Mouse (Mus musculus) limb, embryonic 13.5 days (tissue): ENCODE measurements around the gene Hbq1a. TPM values are rescaled to one million over a fixed set of nuclear protein-coding genes. Genes with fewer than 3 reads are reported as not detected.

Experiments used
- ATAC-seq: fragments of 200-750 bp; cut with Nextera tagmentation; 2 replicates; pipeline ENCODE4 v1.8.0; 2017; ENCODE audit warnings: low read depth, moderate number of reproducible peaks, moderate TSS enrichment; ENCODE audit not compliant: low FRiP score
- H3K27ac ChIP-seq: fragments of 300-500 bp; sonication (generic); 2 replicates; pipeline ENCODE4 v1.5.1; 2015; ENCODE audit warnings: inconsistent platforms, mild to moderate bottlenecking, moderate library complexity
- H3K27me3 ChIP-seq: fragments of 300-500 bp; sonication (generic); 2 replicates; pipeline ENCODE4 v1.6.1; 2015; ENCODE audit warnings: mild to moderate bottlenecking, inconsistent platforms
- H3K36me3 ChIP-seq: fragments of 300-500 bp; sonication (generic); 2 replicates; pipeline ENCODE4 v1.6.1; 2015; ENCODE audit warnings: inconsistent platforms, mild to moderate bottlenecking, moderate library complexity
- H3K4me1 ChIP-seq: fragments of 300-500 bp; sonication (generic); 2 replicates; pipeline ENCODE4 v1.6.1; 2015; ENCODE audit warnings: inconsistent platforms
- H3K4me2 ChIP-seq: fragments of 300-500 bp; sonication (generic); replicated peaks from 2 replicates; pipeline ENCODE4 v1.6.1; 2015; ENCODE audit warnings: inconsistent platforms, mild to moderate bottlenecking, moderate library complexity
- H3K4me3 ChIP-seq: fragments of 300-500 bp; sonication (generic); 2 replicates; pipeline ENCODE4 v1.5.1; 2015; ENCODE audit warnings: moderate library complexity, mild to moderate bottlenecking, inconsistent platforms
- H3K9ac ChIP-seq: fragments of 300-500 bp; sonication (generic); 2 replicates; pipeline ENCODE4 v1.6.1; 2015; ENCODE audit warnings: mild to moderate bottlenecking, inconsistent platforms
- H3K9me3 ChIP-seq: fragments of 300-500 bp; sonication (generic); 2 replicates; pipeline ENCODE4 v1.6.1; 2016; ENCODE audit warnings: inconsistent platforms
- WGBS: fragments of 180-500 bp; shearing (Covaris S2); methylation state at CpG from one replicate; pipeline ENCODE4 v1.1.7; 2015; 5-methylcytosine and 5-hydroxymethylcytosine counted together
- polyA plus RNA-seq: library from polyadenylated mRNA; unstranded; fragments of >200 nt; fragmentation: Nextera tagmentation; extraction: Ambion mirVana; gene quantifications from 2 replicates; pipeline ENCODE4 v1.2.1, GENCODE M21; 2015

The Hbq1a gene
- polyA plus RNA-seq, 1 experiment from 2014 or later: 0.39 TPM

GRCm38 (mm10) chr11:32303455-32303854, 3.6 kb downstream of the Hbq1a start:
- no peak overlapping the region for H3K4me3 ChIP-seq
- H3K4me1 ChIP-seq: no peaks in the 10 kb centered on the region
- ATAC-seq: no peak
- WGBS: 84% methylated on average over 1 of the region's 1 CpGs
- H3K9me3 ChIP-seq: no peaks in the 10 kb centered on the region
- H3K27me3 ChIP-seq: peaks cover 14% of the 10 kb centered on the region
- H3K4me2 ChIP-seq: no peak overlapping the region
- H3K27ac ChIP-seq: no peak overlapping the region
- no peak overlapping the region for H3K9ac ChIP-seq
- no peaks in the 10 kb centered on the region for H3K36me3 ChIP-seq

GRCm38 (mm10) chr11:32307006-32307405, 7.1 kb downstream of the Hbq1a start:
- Histone ChIP-seq H3K27me3 (0 out of 2 replicates have a peak, but pooled peaks cover 2% of the 10 kb centered on the region), H3K27ac (no peak overlapping the region), H3K9ac (no peak overlapping the region), H3K4me2 (no peak overlapping the region), H3K9me3 (no peaks in the 10 kb centered on the region), H3K4me1 (no peaks in the 10 kb centered on the region), H3K4me3 (no peak overlapping the region), H3K36me3 (no peaks in the 10 kb centered on the region)
- 89% methylated on average over 1 of the region's 1 CpGs for WGBS
- no peak for ATAC-seq

- H3K36me3 ChIP-seq: no peaks in the 10 kb centered on the region
- H3K4me1 ChIP-seq: no peaks in the 10 kb centered on the region
- ATAC-seq: no peak
- no peak overlapping the region for H3K4me3 ChIP-seq
- H3K4me2 ChIP-seq: no peak overlapping the region
- H3K9me3 ChIP-seq: no peaks in the 10 kb centered on the region
- no peak overlapping the region for H3K9ac ChIP-seq
- H3K27me3 ChIP-seq: 0 out of 2 replicates have a peak, but pooled peaks cover 2% of the 10 kb centered on the region
- H3K27ac ChIP-seq: no peak overlapping the region
- 58% methylated on average over 4 of the region's 4 CpGs for WGBS
These were observed 9.6 kb downstream of the Hbq1a start for GRCm38 (mm10) chr11:32309446-32309845.

GRCm38 (mm10) chr11:32309928-32310327, 10.1 kb downstream of the Hbq1a start:
- no peak overlapping the region for H3K9ac ChIP-seq
- H3K9me3 ChIP-seq: no peaks in the 10 kb centered on the region
- no peaks in the 10 kb centered on the region for H3K4me1 ChIP-seq
- 66% methylated on average over 3 of the region's 3 CpGs for WGBS
- 0 out of 2 replicates have a peak, but pooled peaks cover 2% of the 10 kb centered on the region for H3K27me3 ChIP-seq
- no peak overlapping the region for H3K4me3 ChIP-seq
- ATAC-seq: no peak
- H3K36me3 ChIP-seq: no peaks in the 10 kb centered on the region
- no peak overlapping the region for H3K27ac ChIP-seq
- no peak overlapping the region for H3K4me2 ChIP-seq

GRCm38 (mm10) chr11:32316009-32316408, 16.1 kb downstream of the Hbq1a start:
- Histone ChIP-seq H3K9ac (no peak overlapping the region), H3K27ac (no peak overlapping the region), H3K4me2 (no peak overlapping the region), H3K4me1 (no peaks in the 10 kb centered on the region), H3K4me3 (no peak overlapping the region), H3K27me3 (no peaks in the 10 kb centered on the region), H3K9me3 (no peaks in the 10 kb centered on the region), H3K36me3 (no peaks in the 10 kb centered on the region)
- 79% methylated on average over 3 of the region's 3 CpGs for WGBS
- ATAC-seq: no peak

GRCm38 (mm10) chr11:32320507-32321195, 20.8 kb downstream of the Hbq1a start:
- peak; percentile 26; the same call in 1 of the 2 replicates for ATAC-seq
- Histone ChIP-seq H3K9ac (no peak overlapping the region), H3K4me2 (no peak overlapping the region), H3K4me1 (no peaks in the 10 kb centered on the region), H3K9me3 (no peaks in the 10 kb centered on the region), H3K27ac (no peak overlapping the region), H3K4me3 (no peak overlapping the region), H3K27me3 (no peaks in the 10 kb centered on the region), H3K36me3 (no peaks in the 10 kb centered on the region)
- 68% methylated on average over 11 of the region's 11 CpGs for WGBS

- no peaks in the 10 kb centered on the region for H3K36me3 ChIP-seq
- no peak overlapping the region for H3K27ac ChIP-seq
- no peak overlapping the region for H3K4me2 ChIP-seq
- no peaks in the 10 kb centered on the region for H3K27me3 ChIP-seq
- H3K9me3 ChIP-seq: no peaks in the 10 kb centered on the region
- ATAC-seq: no peak
- H3K4me1 ChIP-seq: no peaks in the 10 kb centered on the region
- WGBS: 44% methylated on average over 8 of the region's 8 CpGs
- H3K4me3 ChIP-seq: no peak overlapping the region
- no peak overlapping the region for H3K9ac ChIP-seq
These were observed 21.3 kb downstream of the Hbq1a start for GRCm38 (mm10) chr11:32321196-32321565.

GRCm38 (mm10) chr11:32324609-32325008, 24.7 kb downstream of the Hbq1a start:
- Histone ChIP-seq H3K27ac (no peak overlapping the region), H3K9ac (no peak overlapping the region), H3K4me3 (peak overlapping the region; percentile 8; the same call in 1 of the 2 replicates), H3K27me3 (no peaks in the 10 kb centered on the region), H3K9me3 (no peaks in the 10 kb centered on the region), H3K4me2 (peak overlapping the region; percentile 49), H3K36me3 (no peaks in the 10 kb centered on the region), H3K4me1 (no peaks in the 10 kb centered on the region)
- 10% methylated on average over 15 of the region's 15 CpGs for WGBS
- ATAC-seq: peak; percentile 79

- Histone ChIP-seq H3K36me3 (no peaks in the 10 kb centered on the region), H3K27ac (no peak overlapping the region), H3K4me1 (no peaks in the 10 kb centered on the region), H3K27me3 (no peaks in the 10 kb centered on the region), H3K9ac (no peak overlapping the region), H3K4me3 (no peak overlapping the region), H3K4me2 (no peak overlapping the region), H3K9me3 (no peaks in the 10 kb centered on the region)
- no peak for ATAC-seq
- WGBS: 76% methylated on average over 6 of the region's 6 CpGs
These were observed 31.2 kb downstream of the Hbq1a start for GRCm38 (mm10) chr11:32331075-32331474.

GRCm38 (mm10) chr11:32331861-32332260, 32.0 kb downstream of the Hbq1a start:
- no peaks in the 10 kb centered on the region for H3K9me3 ChIP-seq
- no peaks in the 10 kb centered on the region for H3K27me3 ChIP-seq
- WGBS: 62% methylated on average over 5 of the region's 5 CpGs
- no peak overlapping the region for H3K4me2 ChIP-seq
- H3K9ac ChIP-seq: no peak overlapping the region
- no peaks in the 10 kb centered on the region for H3K36me3 ChIP-seq
- H3K4me3 ChIP-seq: no peak overlapping the region
- H3K27ac ChIP-seq: no peak overlapping the region
- no peaks in the 10 kb centered on the region for H3K4me1 ChIP-seq
- ATAC-seq: no peak

GRCm38 (mm10) chr11:32333235-32333634, 33.4 kb downstream of the Hbq1a start:
- Histone ChIP-seq H3K36me3 (no peaks in the 10 kb centered on the region), H3K9me3 (no peaks in the 10 kb centered on the region), H3K27me3 (no peaks in the 10 kb centered on the region), H3K4me3 (no peak overlapping the region), H3K4me2 (no peak overlapping the region), H3K9ac (no peak overlapping the region), H3K27ac (no peak overlapping the region), H3K4me1 (no peaks in the 10 kb centered on the region)
- ATAC-seq: no peak
- 81% methylated on average over 2 of the region's 2 CpGs for WGBS

- ATAC-seq: no peak
- no peaks in the 10 kb centered on the region for H3K36me3 ChIP-seq
- no peaks in the 10 kb centered on the region for H3K9me3 ChIP-seq
- H3K4me2 ChIP-seq: no peak overlapping the region
- H3K27me3 ChIP-seq: no peaks in the 10 kb centered on the region
- H3K9ac ChIP-seq: no peak overlapping the region
- WGBS: 84% methylated on average over 6 of the region's 6 CpGs
- no peak overlapping the region for H3K27ac ChIP-seq
- H3K4me3 ChIP-seq: no peak overlapping the region
- H3K4me1 ChIP-seq: peaks cover 6% of the 10 kb centered on the region; the same call in 1 of the 2 replicates
These were observed 36.6 kb downstream of the Hbq1a start for GRCm38 (mm10) chr11:32336435-32336907.

GRCm38 (mm10) chr11:32339131-32339531, 39.3 kb downstream of the Hbq1a start:
- Histone ChIP-seq H3K9ac (no peak overlapping the region), H3K36me3 (no peaks in the 10 kb centered on the region), H3K4me2 (no peak overlapping the region), H3K9me3 (no peaks in the 10 kb centered on the region), H3K4me1 (peaks cover 6% of the 10 kb centered on the region; the same call in 1 of the 2 replicates), H3K27ac (no peak overlapping the region), H3K4me3 (no peak overlapping the region), H3K27me3 (no peaks in the 10 kb centered on the region)
- 54% methylated on average over 2 of the region's 2 CpGs for WGBS
- ATAC-seq: no peak
